Mouse (Mus musculus) C2C12 (cell line): ENCODE data around the gene Clpx.

ENCODE experiments used
- CEBPB ChIP-seq: IDR thresholded peaks from one replicate; pipeline ENCODE4 v1.6.1; 2011; ENCODE audit warnings: low read depth, mild to moderate bottlenecking, control low read depth, moderate library complexity
- CTCF ChIP-seq: IDR thresholded peaks from one replicate; pipeline ENCODE4 v1.5.1; 2011; ENCODE audit not compliant: control insufficient read depth, insufficient read depth, insufficient read length
- FOSL1 ChIP-seq: IDR thresholded peaks from one replicate; pipeline ENCODE4 v1.8.0; 2011; ENCODE audit warnings: mild to moderate bottlenecking, low read length; ENCODE audit not compliant: poor library complexity, insufficient read depth, severe bottlenecking
- MAX ChIP-seq: IDR thresholded peaks from one replicate; pipeline ENCODE4 v1.6.1; 2011; ENCODE audit warnings: mild to moderate bottlenecking, control low read depth
- MYOD1 ChIP-seq: IDR thresholded peaks from one replicate; pipeline ENCODE4 v1.6.1; 2011; ENCODE audit warnings: low read depth; ENCODE audit not compliant: control insufficient read depth, insufficient read length
- MYOG ChIP-seq: IDR thresholded peaks from one replicate; pipeline ENCODE4 v1.6.1; 2011; ENCODE audit not compliant: control insufficient read depth, insufficient read length; ENCODE audit errors: extremely low read depth
- USF1 ChIP-seq: IDR thresholded peaks from one replicate; pipeline ENCODE4 v1.6.1; 2011; ENCODE audit warnings: low read depth, mild to moderate bottlenecking, control low read depth, moderate library complexity

DNA sequence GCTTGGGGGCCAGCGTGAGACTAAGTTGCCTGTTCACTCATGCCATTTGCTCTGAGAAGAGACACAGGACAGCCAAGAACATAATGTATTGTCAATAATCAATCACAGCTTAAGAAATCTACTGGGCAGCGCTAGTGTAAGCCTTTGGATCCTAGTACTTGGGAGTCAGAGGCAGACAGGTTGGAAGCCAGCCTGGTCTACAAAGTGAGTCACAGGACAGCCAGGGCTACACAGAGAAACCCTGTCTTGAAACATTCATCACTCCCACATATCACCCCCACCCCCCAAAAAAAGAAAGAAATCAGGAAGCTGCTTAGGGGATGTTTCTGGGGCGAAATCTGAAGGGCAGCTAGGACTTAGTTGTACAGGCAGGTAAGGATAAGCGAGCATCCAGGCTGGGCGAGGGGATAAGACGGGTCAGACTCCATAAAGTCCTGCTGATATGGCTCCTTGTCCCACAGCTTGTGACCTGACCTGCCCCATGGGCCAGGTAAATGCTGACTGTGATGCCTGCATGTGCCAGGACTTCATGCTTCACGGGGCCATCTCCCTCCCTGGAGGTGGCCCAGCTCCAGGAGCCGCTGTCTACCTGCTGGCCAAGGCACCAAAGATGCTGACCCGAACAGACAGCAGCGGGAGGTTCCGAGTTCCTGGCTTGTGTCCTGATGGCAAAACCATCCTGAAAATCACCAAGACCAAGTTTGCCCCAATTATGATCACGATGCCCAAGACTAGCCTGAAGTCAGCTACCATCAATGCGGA lies 20.8 kb upstream of the Clpx start:
- TF ChIP-seq CTCF, result no peak
- TF ChIP-seq USF1, result no peak
- no peak for TF ChIP-seq FOSL1
- TF ChIP-seq MYOG, result no peak
- no peak for TF ChIP-seq MAX
- no peak for TF ChIP-seq MYOD1
- no peak for TF ChIP-seq CEBPB
